Mouse (Mus musculus) right cerebral cortex, adult 18-20 months (tissue): ENCODE measurements around the gene Ralbp1.
A peak's percentile ranks its signal among the peaks of the same experiment; 100 is the strongest.

Source experiments
- DNase-seq: peaks from one replicate; pipeline ENCODE4 v3.0.0; 2022; ENCODE audit warnings: mixed read lengths

Ralbp1 gene

GRCm38 (mm10) chr17:65885697-65886529 is at the start of gene Ralbp1:
Ralbp1 (minus strand) TSS chr17:65885798.
- DNase-seq: peak; percentile 32

GRCm38 (mm10) chr17:65933741-65934140 is 48.1 kb upstream of the Ralbp1 start:
- no peak for DNase-seq

GRCm38 (mm10) chr17:65931525-65931924 is 45.9 kb upstream of the Ralbp1 start:
- DNase-seq: no peak

GRCm38 (mm10) chr17:65930960-65931359 is 45.4 kb upstream of the Ralbp1 start:
- DNase-seq: peak; percentile 82

GRCm38 (mm10) chr17:65930158-65930826 is 44.7 kb upstream of the Ralbp1 start:
- DNase-seq: no peak

GRCm38 (mm10) chr17:65929319-65929978 is 43.9 kb upstream of the Ralbp1 start:
- no peak for DNase-seq

- peak; percentile 41 for DNase-seq
These were observed 41.5 kb upstream of the Ralbp1 start for GRCm38 (mm10) chr17:65927077-65927476.

GRCm38 (mm10) chr17:65924218-65924617 is 38.6 kb upstream of the Ralbp1 start:
- no peak for DNase-seq

- DNase-seq: no peak
These were observed 36.4 kb upstream of the Ralbp1 start for GRCm38 (mm10) chr17:65921975-65922374.

- DNase-seq: no peak
These were observed 33.6 kb upstream of the Ralbp1 start for GRCm38 (mm10) chr17:65919235-65919634.

- DNase-seq: peak; percentile 78
These were observed 30.6 kb upstream of the Ralbp1 start for GRCm38 (mm10) chr17:65916135-65916668.

GRCm38 (mm10) chr17:65914083-65914482 is 28.5 kb upstream of the Ralbp1 start:
- DNase-seq: no peak

GRCm38 (mm10) chr17:65912202-65912601 is 26.6 kb upstream of the Ralbp1 start:
- DNase-seq: no peak

- no peak for DNase-seq
These were observed 25.9 kb upstream of the Ralbp1 start for GRCm38 (mm10) chr17:65911285-65912069.

GRCm38 (mm10) chr17:65908270-65908669 is 22.7 kb upstream of the Ralbp1 start:
- DNase-seq: no peak

GRCm38 (mm10) chr17:65906895-65907401 is 21.4 kb upstream of the Ralbp1 start:
- DNase-seq: no peak

GRCm38 (mm10) chr17:65906313-65906894 is 20.8 kb upstream of the Ralbp1 start:
- no peak for DNase-seq

- DNase-seq: no peak
These were observed 19.6 kb upstream of the Ralbp1 start for GRCm38 (mm10) chr17:65905241-65905640.

- peak; percentile 53 for DNase-seq
These were observed 18.2 kb upstream of the Ralbp1 start for GRCm38 (mm10) chr17:65903826-65904225.

GRCm38 (mm10) chr17:65903011-65903410 is 17.4 kb upstream of the Ralbp1 start:
- no peak for DNase-seq

- DNase-seq: no peak
These were observed 16.7 kb upstream of the Ralbp1 start for GRCm38 (mm10) chr17:65902281-65902680.

GRCm38 (mm10) chr17:65896016-65896415 is 10.4 kb upstream of the Ralbp1 start:
- DNase-seq: no peak
